Mouse (Mus musculus): ENCODE data around the gene Zfp524.

DNA sequence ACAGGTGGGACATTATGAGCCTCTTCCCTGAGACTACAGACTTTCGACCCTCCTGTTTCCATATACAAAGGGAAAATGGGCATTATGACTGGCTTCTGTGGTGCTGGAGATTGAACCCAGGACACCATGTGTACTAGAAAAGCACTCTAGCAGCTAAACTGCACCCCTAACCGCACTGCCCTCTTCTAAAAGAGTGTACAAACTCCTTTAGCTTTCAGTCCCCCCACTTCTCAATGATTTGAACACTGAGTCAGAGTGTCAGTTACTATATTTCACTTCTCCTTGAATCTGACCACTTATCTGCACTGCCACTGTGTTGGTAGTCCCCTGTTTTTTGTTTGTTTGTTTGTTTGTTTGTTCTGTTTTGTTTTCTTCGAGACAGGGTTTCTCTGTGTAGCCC is 19.6 kb downstream of the Zfp524 start, which contains the start of gene 4632433K11Rik:
- TF ChIP-seq CTCF (IDR thresholded peaks at IDR 0.05; ENCODE audit: extremely low read depth, insufficient read depth, insufficient read length, insufficient replicate concordance) (no peak), POLR2A (IDR thresholded peaks at IDR 0.05; ENCODE audit: low read depth, low read length) (no peak)

All from spleen, adult 2 months (tissue).